Mouse (Mus musculus) liver, embryonic 16.5 days (tissue): Measurements from ENCODE around the gene Fezf2. TPM values are rescaled to one million over a fixed set of nuclear protein-coding genes. Genes with fewer than 3 reads are reported as not detected.

Experiments used
- ATAC-seq: fragments of 200-750 bp; cut with Nextera tagmentation; 2 replicates; pipeline ENCODE4 v1.8.0; 2017; ENCODE audit warnings: low read depth, mild to moderate bottlenecking, moderate number of reproducible peaks, moderate library complexity
- H3K27ac ChIP-seq: fragments of 300-500 bp; sonication (generic); 2 replicates; pipeline ENCODE4 v1.5.1; 2014; ENCODE audit warnings: mild to moderate bottlenecking, low read length
- H3K27me3 ChIP-seq: fragments of 300-500 bp; sonication (generic); 2 replicates; pipeline ENCODE4 v1.6.1; 2014; ENCODE audit warnings: low read depth, low read length, mixed read lengths; ENCODE audit not compliant: control insufficient read depth, insufficient read depth
- H3K36me3 ChIP-seq: fragments of 300-500 bp; sonication (generic); 2 replicates; pipeline ENCODE4 v1.6.1; 2014; ENCODE audit warnings: mild to moderate bottlenecking; ENCODE audit not compliant: control insufficient read depth, insufficient read depth
- H3K4me1 ChIP-seq: fragments of 300-500 bp; sonication (generic); 2 replicates; pipeline ENCODE4 v1.6.1; 2014; ENCODE audit warnings: low read depth, low read length, mixed read lengths; ENCODE audit not compliant: control insufficient read depth
- H3K4me2 ChIP-seq: fragments of 300-500 bp; sonication (generic); 2 replicates; pipeline ENCODE4 v1.6.1; 2014; ENCODE audit warnings: low read depth, low read length, mixed read lengths
- H3K4me3 ChIP-seq: fragments of 300-500 bp; sonication (generic); 2 replicates; pipeline ENCODE4 v1.5.1; 2014; ENCODE audit warnings: low read depth, mild to moderate bottlenecking, low read length
- H3K9ac ChIP-seq: fragments of 300-500 bp; sonication (generic); 2 replicates; pipeline ENCODE4 v1.6.1; 2014; ENCODE audit warnings: low read depth, low read length
- H3K9me3 ChIP-seq: fragments of 300-500 bp; sonication (generic); replicated peaks from 2 replicates; pipeline ENCODE4 v1.6.1; 2016; ENCODE audit warnings: low read length; ENCODE audit not compliant: control insufficient read depth
- WGBS: fragments of 180-500 bp; shearing (Covaris S2); extraction: QIAGEN DNeasy Blood & Tissue Kit; methylation state at CpG from one replicate; pipeline ENCODE4 v1.1.7; 2014; ENCODE audit not compliant: insufficient replicate concordance; 5-methylcytosine and 5-hydroxymethylcytosine counted together
- polyA plus RNA-seq: library from polyadenylated mRNA; unstranded; fragments of >200 nt; fragmentation: Nextera tagmentation; extraction: Ambion mirVana; gene quantifications from 2 replicates; pipeline ENCODE4 v1.2.1, GENCODE M21; 2015

Fezf2 gene
- polyA plus RNA-seq, 1 experiment from 2014 or later: not detected

DNA sequence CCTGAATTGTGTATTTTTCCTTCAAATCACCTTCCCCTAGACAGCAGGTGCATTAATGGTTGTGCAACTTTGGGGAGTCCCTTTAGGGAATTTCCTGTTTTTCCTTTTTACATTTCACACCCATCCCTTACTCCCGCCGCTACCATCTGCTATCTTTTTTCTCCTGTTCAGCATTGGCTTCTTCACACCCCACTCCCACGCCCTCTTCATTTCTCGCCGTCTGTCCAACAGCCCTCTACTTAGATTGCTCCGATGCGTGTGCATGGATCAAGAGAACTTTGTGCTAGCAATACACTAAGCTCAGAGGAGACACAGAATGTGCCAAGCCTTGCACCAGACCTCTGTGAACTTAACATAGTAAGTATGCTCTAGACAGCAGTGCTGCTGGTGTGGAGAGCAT, 51.6 kb downstream of the Fezf2 start:
- H3K4me2 ChIP-seq: no peak overlapping the region
- no peak overlapping the region for H3K9ac ChIP-seq
- no peaks in the 10 kb centered on the region for H3K27me3 ChIP-seq
- no peaks in the 10 kb centered on the region for H3K4me1 ChIP-seq
- no peaks in the 10 kb centered on the region for H3K9me3 ChIP-seq
- ATAC-seq: no peak
- H3K27ac ChIP-seq: no peak overlapping the region
- 77% methylated on average over 7 of the region's 7 CpGs for WGBS
- H3K36me3 ChIP-seq: no peaks in the 10 kb centered on the region
- H3K4me3 ChIP-seq: no peak overlapping the region

Other genes with a start within 250 kb of the Fezf2 start
- gene Gm49355, start 64.2 kb downstream of the Fezf2 start, polyA plus RNA-seq: 0.04 and 0.05 TPM in 2 replicates
- 15.3 and 19.3 TPM in 2 replicates for gene 3830406C13Rik, start 64.0 kb downstream of the Fezf2 start, polyA plus RNA-seq